Mouse (Mus musculus) G1E (cell line): ENCODE data around the gene Rpp25l. TPM values are rescaled to one million over a fixed set of nuclear protein-coding genes. Genes with fewer than 3 reads are reported as not detected.

ENCODE experiments used
- ATAC-seq: 2 replicates; pipeline ENCODE4 v1.8.0; 2016; ENCODE audit warnings: mild to moderate bottlenecking; ENCODE audit not compliant: insufficient number of reproducible peaks, poor library complexity, low FRiP score, severe bottlenecking; ENCODE audit errors: extremely low read depth
- DNase-seq: peaks from one replicate; pipeline ENCODE4 v3.0.0; 2012; ENCODE audit warnings: low spot score
- H3K27me3 ChIP-seq: 2 replicates; pipeline ENCODE4 v1.6.1; 2012; ENCODE audit warnings: mild to moderate bottlenecking, low read length, inconsistent platforms; ENCODE audit not compliant: insufficient read depth
- H3K36me3 ChIP-seq: replicated peaks from 2 replicates; pipeline ENCODE3; 2012; ENCODE audit warnings: mild to moderate bottlenecking, inconsistent platforms
- H3K4me1 ChIP-seq: 2 replicates; pipeline ENCODE4 v1.6.1; 2012; ENCODE audit warnings: low read depth, low read length, inconsistent platforms, mixed read lengths; ENCODE audit not compliant: insufficient read depth
- H3K4me3 ChIP-seq: 2 replicates; pipeline ENCODE4 v1.5.1; 2012; ENCODE audit warnings: low read depth, mild to moderate bottlenecking, inconsistent platforms, low read length, moderate library complexity, mixed read lengths
- H3K9me3 ChIP-seq: replicated peaks from 2 replicates; pipeline ENCODE4 v1.6.1; 2012; ENCODE audit warnings: inconsistent platforms
- CTCF ChIP-seq: IDR thresholded peaks from 2 replicates; pipeline ENCODE4 v1.5.1; 2012; ENCODE audit warnings: low read depth, low read length, inconsistent platforms, mixed read lengths
- GATA1 ChIP-seq: IDR thresholded peaks from 2 replicates; pipeline ENCODE4 v1.6.1; 2012; ENCODE audit warnings: borderline replicate concordance, low read length, inconsistent platforms, mixed read lengths
- GATA2 ChIP-seq: IDR thresholded peaks from 2 replicates; pipeline ENCODE4 v1.6.1; 2012; ENCODE audit warnings: low read depth, low read length, inconsistent platforms, borderline replicate concordance
- POLR2AphosphoS5 ChIP-seq: IDR thresholded peaks from 2 replicates; pipeline ENCODE4 v1.6.1; 2012; ENCODE audit warnings: low read depth, low read length, inconsistent platforms; ENCODE audit not compliant: insufficient replicate concordance
- TAL1 ChIP-seq: conservative IDR thresholded peaks from 2 replicates; pipeline ENCODE4 v1.6.1; 2012; ENCODE audit warnings: low read depth, low read length, inconsistent platforms, mixed read lengths
- polyA plus RNA-seq: library from polyadenylated mRNA; stranded (reverse); fragments of >175 nt; gene quantifications from 2 replicates; pipeline ENCODE4 v1.2.3, GENCODE M21; 2012
- total RNA-seq, 2 experiments: library from RNA; stranded (forward) in 1 of 2; stranded (reverse) in 1 of 2; fragments of 200-1000 nt in 1 of 2; fragments of >200 nt in 1 of 2; fragmentation: Nextera tagmentation in 1 of 2; gene quantifications; 2 replicates each; pipeline ENCODE4 v1.2.3; 2014 to 2017

Gene Rpp25l
- total and polyA plus RNA-seq, 3 experiments, result 26.3 to 82.0 (median 31.7) TPM

DNA sequence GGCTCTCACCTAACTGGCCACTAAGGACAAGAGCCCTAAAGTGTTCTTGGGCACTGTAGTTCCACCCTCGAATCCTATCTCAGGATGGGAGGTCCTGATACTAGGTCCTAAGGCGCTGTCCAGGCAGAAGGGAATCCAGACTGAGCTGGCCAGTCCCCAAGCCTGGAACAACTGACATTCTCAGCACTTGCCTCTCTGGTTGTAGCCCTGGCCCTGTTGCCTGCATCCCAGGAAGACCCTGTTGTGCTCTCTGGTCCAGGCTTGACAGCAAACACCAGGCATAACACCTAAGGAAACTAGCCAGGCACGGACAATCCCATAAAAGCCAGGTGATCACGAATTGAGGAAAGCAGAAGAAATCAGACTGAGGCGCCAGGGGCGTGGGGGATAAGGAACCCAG is 30.5 kb downstream of the Rpp25l start:
- ATAC-seq (no peak), DNase-seq (no peak)
- TF ChIP-seq POLR2AphosphoS5 (no peak), TAL1 (no peak), GATA2 (no peak), CTCF (no peak), GATA1 (no peak)
- Histone ChIP-seq H3K9me3 (no peaks in the 10 kb centered on the region), H3K4me3 (no peak overlapping the region), H3K4me1 (no peaks in the 10 kb centered on the region), H3K27me3 (peaks cover 9% of the 10 kb centered on the region; the same call in 1 of the 2 replicates), H3K36me3 (no peaks in the 10 kb centered on the region)

GRCm38 (mm10) chr4:41681947-41682346 is 31.4 kb downstream of the Rpp25l start:
- no peaks in the 10 kb centered on the region for H3K9me3 ChIP-seq
- no peak for TF ChIP-seq CTCF
- DNase-seq, result no peak
- H3K27me3 ChIP-seq, result peaks cover 14% of the 10 kb centered on the region
- H3K36me3 ChIP-seq, result no peaks in the 10 kb centered on the region
- ATAC-seq, result no peak
- no peak overlapping the region for H3K4me3 ChIP-seq
- H3K4me1 ChIP-seq, result no peaks in the 10 kb centered on the region

DNA sequence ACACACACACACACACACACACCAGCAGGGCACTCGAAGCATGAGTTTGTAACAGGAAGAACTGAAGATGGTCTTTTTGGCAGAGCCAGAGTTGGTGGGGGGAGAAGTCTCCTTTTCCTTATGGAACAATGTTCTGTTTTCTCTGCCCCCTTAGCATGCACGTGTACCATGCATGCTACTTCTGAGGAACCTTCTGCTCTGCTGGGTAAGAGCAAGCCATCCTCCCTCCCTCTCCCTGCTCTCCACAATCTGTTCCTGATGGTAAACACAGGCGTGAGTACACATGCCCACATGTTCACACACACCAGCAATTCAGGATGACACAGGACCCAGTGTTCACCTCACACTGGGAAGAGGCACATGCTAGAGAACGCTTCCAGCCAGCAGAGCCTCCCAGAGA is 32.2 kb downstream of the Rpp25l start:
- no peak for DNase-seq
- Histone ChIP-seq H3K4me3 (no peak overlapping the region), H3K4me1 (no peaks in the 10 kb centered on the region), H3K27me3 (peaks cover 17% of the 10 kb centered on the region), H3K9me3 (no peaks in the 10 kb centered on the region), H3K36me3 (no peaks in the 10 kb centered on the region)
- ATAC-seq, result no peak
- no peak for TF ChIP-seq GATA2
- TF ChIP-seq TAL1, result no peak
- TF ChIP-seq GATA1, result no peak
- no peak for TF ChIP-seq CTCF
- TF ChIP-seq POLR2AphosphoS5, result no peak

- peaks cover 17% of the 10 kb centered on the region for H3K27me3 ChIP-seq
- TF ChIP-seq TAL1 (no peak), CTCF (no peak), GATA1 (no peak), POLR2AphosphoS5 (no peak), GATA2 (no peak)
- H3K9me3 ChIP-seq, result no peaks in the 10 kb centered on the region
Observed at GRCm38 (mm10) chr4:41679291-41679690, 34.0 kb downstream of the Rpp25l start.

GRCm38 (mm10) chr4:41678863-41679262 is 34.5 kb downstream of the Rpp25l start:
- ATAC-seq (no peak), DNase-seq (no peak)
- Histone ChIP-seq H3K9me3 (no peaks in the 10 kb centered on the region), H3K27me3 (peaks cover 17% of the 10 kb centered on the region), H3K4me1 (no peaks in the 10 kb centered on the region), H3K36me3 (no peaks in the 10 kb centered on the region), H3K4me3 (no peak overlapping the region)
- TF ChIP-seq POLR2AphosphoS5 (no peak), CTCF (no peak), TAL1 (no peak), GATA2 (no peak)

More at GRCm38 (mm10) chr4:41679291-41679690, 34.0 kb downstream of the Rpp25l start:
- ATAC-seq (no peak), DNase-seq (no peak)
- no peaks in the 10 kb centered on the region for H3K4me1 ChIP-seq
- H3K4me3 ChIP-seq, result no peak overlapping the region
- H3K36me3 ChIP-seq, result no peaks in the 10 kb centered on the region

- Histone ChIP-seq H3K9me3 (no peaks in the 10 kb centered on the region), H3K4me3 (no peak overlapping the region), H3K36me3 (no peaks in the 10 kb centered on the region), H3K27me3 (peaks cover 13% of the 10 kb centered on the region), H3K4me1 (no peaks in the 10 kb centered on the region)
- no peak for TF ChIP-seq TAL1
- TF ChIP-seq CTCF, result no peak
- no peak for TF ChIP-seq GATA2
- TF ChIP-seq POLR2AphosphoS5, result no peak
- DNase-seq, result no peak
- ATAC-seq, result no peak
Observed at GRCm38 (mm10) chr4:41677006-41677629, 36.2 kb downstream of the Rpp25l start.
